Mouse (Mus musculus): ENCODE measurements around the gene Lrrc8d. TPM values are rescaled to one million over a fixed set of nuclear protein-coding genes. Genes with fewer than 3 reads are reported as not detected.
A peak's percentile ranks its signal among the peaks of the same experiment; 100 is the strongest.

Lrrc8d gene
- polyA plus RNA-seq, 1 experiment from 2014 or later, result 32.8 TPM

GRCm38 (mm10) chr5:105876925-105877774 is 177.4 kb downstream of the Lrrc8d start:
- Histone ChIP-seq H3K27ac (peak overlapping the region; percentile 93), H3K9ac (peak overlapping the region; percentile 100), H3K4me3 (peak overlapping the region; percentile 98), H3K4me1 (replicated peaks) (peaks cover 41% of the 10 kb centered on the region), H3K27me3 (no peaks in the 10 kb centered on the region; the same call in 1 of the 2 replicates), H3K36me3 (no peaks in the 10 kb centered on the region), H3K9me3 (no peaks in the 10 kb centered on the region), H3K4me2 (peak overlapping the region; percentile 93)
- no peak; the same call in 1 of the 2 replicates for ATAC-seq (ENCODE audit: low FRiP score)
- WGBS, result under 1% methylated on average over 42 of the region's 46 CpGs

Other genes starting within 250 kb of the Lrrc8d start
- 11.8 and 14.0 TPM in 2 replicates for gene Lrrc8c, start 180.6 kb upstream of the Lrrc8d start, polyA plus RNA-seq (2015; fragmentation: Nextera tagmentation; extraction: Ambion mirVana)
- gene Zfp326, start 176.6 kb downstream of the Lrrc8d start, polyA plus RNA-seq (2015; fragmentation: Nextera tagmentation; extraction: Ambion mirVana), result 56.5 and 60.5 TPM in 2 replicates